Mouse (Mus musculus) erythroid progenitor cell, adult 5-6 weeks (primary cell): ENCODE data around the gene Nfam1. TPM values are rescaled to one million over a fixed set of nuclear protein-coding genes. Genes with fewer than 3 reads are reported as not detected.
"Not testable (repeated sequence)": the region's sequence is repeated elsewhere in the genome, so short reads cannot be mapped to it uniquely, and the experiment has no call there.

ENCODE experiments used
- ATAC-seq: replicated peaks from 2 replicates; pipeline ENCODE4 v1.8.0; 2016; ENCODE audit warnings: moderate number of reproducible peaks, mild to moderate bottlenecking, moderate TSS enrichment, inconsistent platforms; ENCODE audit not compliant: poor library complexity, low FRiP score, severe bottlenecking
- total RNA-seq, 2 experiments: library from RNA; stranded (forward) in 1 of 2; stranded (reverse) in 1 of 2; fragments of 150-400 nt in 1 of 2; fragments of 186-747, 209-891 nt in 1 of 2; gene quantifications; 2 replicates each; pipeline versions ENCODE4 v1.2.3 to v1.2.4; 2015 to 2017; ENCODE audit warnings: low replicate concordance in 2 of 2

The Nfam1 gene
- total RNA-seq (2015; ENCODE audit: low replicate concordance), result 14.4 and 17.2 TPM in 2 replicates
- total RNA-seq (2017; ENCODE audit: low replicate concordance), result 11.9 and 16.9 TPM in 2 replicates

GRCm38 (mm10) chr15:83032981-83033541 is at the start of gene Nfam1:
TSS of gene Nfam1 (minus strand) at chr15:83033306.
- no peak for ATAC-seq

GRCm38 (mm10) chr15:83075607-83076525 is 42.8 kb upstream of the Nfam1 start:
- ATAC-seq, result no peak

GRCm38 (mm10) chr15:83074179-83074578 is 41.1 kb upstream of the Nfam1 start:
- 0 out of 2 replicates have a peak, but pooled peaks have one; percentile 10 for ATAC-seq

GRCm38 (mm10) chr15:83071752-83072151 is 38.6 kb upstream of the Nfam1 start:
- ATAC-seq, result no peak

- ATAC-seq, result no peak
Measured at GRCm38 (mm10) chr15:83070942-83071341, 37.8 kb upstream of the Nfam1 start.

- no peak for ATAC-seq
Measured at GRCm38 (mm10) chr15:83068270-83068669, 35.2 kb upstream of the Nfam1 start.

GRCm38 (mm10) chr15:83065543-83065942 is 32.4 kb upstream of the Nfam1 start:
- no peak for ATAC-seq

GRCm38 (mm10) chr15:83062582-83062981 is 29.5 kb upstream of the Nfam1 start:
- not testable (repeated sequence) for ATAC-seq

GRCm38 (mm10) chr15:83061689-83062088 is 28.6 kb upstream of the Nfam1 start:
- ATAC-seq, result no peak

GRCm38 (mm10) chr15:83059233-83059660 is 26.1 kb upstream of the Nfam1 start:
- ATAC-seq, result no peak

GRCm38 (mm10) chr15:83057533-83057932 is 24.4 kb upstream of the Nfam1 start:
- ATAC-seq, result no peak

- no peak for ATAC-seq
Measured at GRCm38 (mm10) chr15:83056378-83057083, 23.4 kb upstream of the Nfam1 start.

- no peak for ATAC-seq
Measured at GRCm38 (mm10) chr15:83055569-83055968, 22.5 kb upstream of the Nfam1 start.

- ATAC-seq, result no peak
Measured at GRCm38 (mm10) chr15:83053261-83053660, 20.2 kb upstream of the Nfam1 start.

GRCm38 (mm10) chr15:83052341-83053104 is 19.4 kb upstream of the Nfam1 start:
- no peak for ATAC-seq

- no peak for ATAC-seq
Measured at GRCm38 (mm10) chr15:83046730-83047129, 13.6 kb upstream of the Nfam1 start.

- 0 out of 2 replicates have a peak, but pooled peaks have one; percentile 39 for ATAC-seq
Measured at GRCm38 (mm10) chr15:83046308-83046707, 13.2 kb upstream of the Nfam1 start.

GRCm38 (mm10) chr15:83045565-83045964 is 12.5 kb upstream of the Nfam1 start:
- not testable (repeated sequence) for ATAC-seq

GRCm38 (mm10) chr15:83043362-83043708 is 10.2 kb upstream of the Nfam1 start:
- no peak for ATAC-seq
